Mouse (Mus musculus) left cerebral cortex, adult 8-10 months (tissue): ENCODE results near the gene Fam131b. TPM values are rescaled to one million over a fixed set of nuclear protein-coding genes. Genes with fewer than 3 reads are reported as not detected.

Source experiments
- DNase-seq, 2 experiments: peaks; one replicate each; pipeline ENCODE4 v3.0.0; 2022; ENCODE audit warnings: low spot score in 2 of 2
- total RNA-seq, 4 experiments: library from RNA; stranded (reverse); gene quantifications; 2 replicates each; pipeline ENCODE4 v1.2.4; 2022

Fam131b gene
- total RNA-seq, 4 experiments from 2014 or later = 112 to 128 (median 121) TPM

GRCm38 (mm10) chr6:42355794-42356600 is 31.6 kb upstream of the Fam131b start:
- no peak for DNase-seq

DNA sequence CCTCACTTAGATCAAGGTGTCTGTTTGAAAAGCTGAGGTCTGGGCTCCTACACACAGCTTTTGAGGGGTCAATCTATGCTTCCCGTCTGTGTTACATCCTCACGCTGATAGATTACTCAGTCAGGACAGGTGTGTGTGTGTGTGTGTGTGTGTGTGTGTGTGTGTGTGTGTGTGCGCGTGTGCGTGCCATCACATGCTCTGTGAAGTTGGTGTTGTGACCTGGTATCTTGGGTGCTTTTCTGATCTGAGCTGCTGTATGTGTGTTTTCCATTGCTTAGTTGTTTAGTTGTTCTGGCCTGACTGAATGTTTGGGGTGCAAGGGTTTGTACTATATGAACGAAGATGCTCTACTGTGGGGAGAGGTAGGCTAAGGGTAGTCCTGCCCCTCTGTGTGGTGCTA is 30.9 kb upstream of the Fam131b start:
- no peak for DNase-seq

GRCm38 (mm10) chr6:42354076-42355019 is 29.9 kb upstream of the Fam131b start:
- DNase-seq = no peak

GRCm38 (mm10) chr6:42353180-42353579 is 28.7 kb upstream of the Fam131b start:
- DNase-seq = no peak

DNA sequence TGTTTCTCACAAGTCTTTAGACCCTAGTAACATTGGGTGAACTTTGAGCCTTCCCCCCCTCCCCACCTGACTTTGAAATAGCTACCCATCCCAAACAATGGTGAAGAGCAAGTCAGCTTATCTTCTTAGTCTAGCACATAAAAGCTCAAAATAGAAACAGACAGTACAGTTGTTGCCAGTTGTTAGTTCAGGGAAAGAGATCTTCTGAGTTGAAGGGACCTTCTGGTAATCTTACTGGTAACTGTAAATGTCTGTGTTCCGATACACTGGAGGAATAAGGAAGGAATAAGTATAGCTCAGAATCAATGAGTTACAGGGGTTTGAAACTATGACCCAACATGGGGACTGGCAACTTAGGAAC is 28.0 kb upstream of the Fam131b start:
- DNase-seq = no peak

- no peak for DNase-seq
Observed at GRCm38 (mm10) chr6:42351776-42352485, 27.5 kb upstream of the Fam131b start.

- no peak for DNase-seq
Observed at GRCm38 (mm10) chr6:42350968-42351775, 26.7 kb upstream of the Fam131b start.

DNA sequence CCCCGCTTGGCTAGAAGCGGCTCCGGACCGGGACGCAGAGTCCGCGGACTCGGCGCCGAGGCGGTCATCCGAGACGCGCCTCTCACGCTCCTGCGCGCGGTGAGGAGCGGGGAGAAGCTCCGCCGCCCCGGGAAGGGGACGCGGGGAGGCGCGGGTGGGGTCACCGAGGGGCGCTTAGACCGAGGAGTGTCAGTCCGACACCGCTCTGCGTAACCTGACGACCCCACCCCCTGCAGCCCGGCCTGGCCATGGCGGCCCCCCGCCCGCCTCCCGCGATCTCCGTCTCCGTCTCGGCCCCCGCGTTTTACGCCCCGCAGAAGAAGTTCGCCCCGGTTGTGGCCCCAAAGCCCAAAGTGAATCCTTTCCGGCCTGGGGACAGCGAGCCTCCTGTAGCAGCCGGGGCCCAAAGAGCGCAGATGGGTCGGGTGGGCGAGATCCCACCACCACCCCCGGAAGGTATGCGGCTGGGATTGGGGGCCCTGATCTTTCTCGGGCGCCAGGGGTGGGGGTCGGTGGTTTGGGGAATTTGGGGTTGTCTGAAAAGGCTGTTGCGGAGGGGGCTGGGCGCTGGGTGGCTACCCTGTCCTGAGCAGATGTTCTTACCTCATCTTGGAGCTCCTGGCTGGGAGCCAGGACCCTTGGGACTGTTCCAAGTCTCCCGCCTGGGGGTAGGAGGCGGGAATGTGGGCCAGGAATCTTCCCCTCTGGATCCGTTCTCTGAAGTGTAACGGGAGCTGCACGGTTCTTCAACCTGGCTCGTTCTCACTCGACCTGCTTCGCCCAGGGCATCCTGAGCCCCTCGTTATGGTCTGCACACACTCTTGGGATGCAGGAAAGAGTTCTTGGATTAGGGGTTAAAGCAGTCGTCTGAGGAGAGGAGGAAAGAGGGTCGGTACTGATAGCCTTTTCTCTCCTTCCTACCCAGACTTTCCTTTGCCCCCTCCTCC is 25.9 kb upstream of the Fam131b start:
- DNase-seq = peak; percentile 70 to 78

DNA sequence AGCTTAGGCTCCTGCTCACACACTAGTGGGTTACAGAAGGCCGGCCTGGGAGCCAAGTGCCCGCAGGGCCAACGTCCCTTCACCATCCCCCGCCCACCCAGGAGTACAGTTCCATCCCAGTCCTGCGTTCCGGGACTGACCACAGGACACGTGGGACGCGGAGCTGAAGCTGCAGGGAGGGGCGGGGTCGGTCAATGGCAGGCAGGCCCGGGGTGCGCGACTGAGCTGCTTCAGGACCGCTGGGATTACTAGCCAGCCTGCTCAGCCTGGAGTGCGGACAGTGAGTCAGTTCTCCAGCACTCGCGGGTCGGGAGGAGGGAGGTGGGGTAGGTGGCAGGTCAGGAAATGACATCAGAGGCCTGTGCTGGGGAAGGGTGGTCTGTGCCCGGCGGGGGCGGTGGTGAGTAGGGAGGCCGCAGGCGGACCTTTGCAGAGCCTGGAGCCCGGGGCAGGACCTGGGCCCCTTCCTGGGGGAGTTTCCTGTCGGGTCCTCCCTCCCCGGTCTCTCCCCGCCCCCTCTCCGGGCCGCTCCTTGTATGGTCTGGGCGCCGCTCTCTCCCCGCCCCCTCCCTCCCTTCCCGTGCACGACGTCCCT is 25.1 kb upstream of the Fam131b start, which contains the start of gene Zyx:
Zyx (plus strand) TSS at position 205 of the 595 bp plus-strand sequence.
- peak; percentile 73 to 82 for DNase-seq

- peak; percentile 55 to 67 for DNase-seq
Observed at GRCm38 (mm10) chr6:42349006-42349425, 24.6 kb upstream of the Fam131b start.

- no peak for DNase-seq
Observed at GRCm38 (mm10) chr6:42348281-42349005, 24.0 kb upstream of the Fam131b start.

- DNase-seq = no peak
Observed at GRCm38 (mm10) chr6:42344255-42344654, 19.8 kb upstream of the Fam131b start.

GRCm38 (mm10) chr6:42343361-42344120 is 19.1 kb upstream of the Fam131b start:
- DNase-seq = no peak

- DNase-seq = no peak
Observed at GRCm38 (mm10) chr6:42342171-42342570, 17.7 kb upstream of the Fam131b start.

DNA sequence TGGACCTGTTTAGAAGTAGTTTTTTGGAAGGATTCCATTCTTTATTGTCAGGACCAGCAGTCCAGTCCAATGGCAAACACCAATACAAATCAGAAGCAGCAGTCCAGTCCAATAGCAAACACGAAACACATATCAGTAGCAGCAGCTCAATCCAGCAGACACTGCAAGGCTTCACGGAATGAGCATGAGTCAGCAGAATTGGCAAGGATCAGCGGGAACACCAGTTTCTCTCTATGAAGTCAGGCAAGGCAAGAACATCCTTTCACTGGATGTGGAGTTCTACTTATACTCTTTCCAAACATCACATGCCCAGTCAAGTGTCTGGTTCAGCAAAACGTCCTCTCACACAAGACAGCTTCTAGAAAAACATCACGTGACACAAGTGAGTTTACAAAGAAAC is 15.5 kb upstream of the Fam131b start:
- DNase-seq = no peak

DNA sequence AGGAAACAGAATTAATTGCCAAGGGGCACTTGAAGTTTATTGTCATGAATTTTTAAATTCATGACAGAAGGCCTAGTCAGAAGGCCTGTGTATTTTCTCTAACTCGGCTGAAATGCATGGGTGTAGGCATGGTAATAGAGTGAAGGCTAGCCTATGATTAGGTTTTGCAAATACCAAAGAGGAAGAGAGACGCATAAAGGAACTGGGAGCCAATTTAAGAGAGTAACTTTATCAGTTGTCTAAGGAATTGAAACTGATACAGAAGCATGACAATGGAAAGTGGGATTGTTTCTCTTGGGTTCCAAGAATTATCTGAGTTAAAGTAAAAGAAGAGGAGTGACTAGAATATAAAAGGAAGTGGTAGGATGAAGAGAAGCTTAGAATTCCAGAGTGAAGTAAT is 14.7 kb upstream of the Fam131b start:
- no peak for DNase-seq

DNA sequence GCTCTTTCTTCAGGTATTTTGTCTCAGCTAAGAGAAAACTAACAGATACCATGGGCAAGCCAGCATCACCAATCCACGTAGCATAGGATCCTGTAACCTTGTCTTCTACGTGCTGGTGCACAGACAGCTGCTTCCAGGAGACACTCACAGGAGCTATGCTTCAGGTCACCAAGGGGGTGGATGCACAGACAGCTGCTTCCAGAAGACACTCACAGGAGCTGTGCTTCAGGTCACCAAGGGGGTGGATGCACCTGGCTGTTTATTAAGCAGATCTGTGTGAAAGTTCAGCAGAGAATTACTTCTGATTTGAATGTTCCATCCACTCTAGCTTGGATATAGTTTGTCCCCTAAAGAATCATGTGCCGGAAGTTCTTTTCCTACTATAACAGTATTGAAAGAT is 6.5 kb upstream of the Fam131b start:
- DNase-seq = no peak

DNA sequence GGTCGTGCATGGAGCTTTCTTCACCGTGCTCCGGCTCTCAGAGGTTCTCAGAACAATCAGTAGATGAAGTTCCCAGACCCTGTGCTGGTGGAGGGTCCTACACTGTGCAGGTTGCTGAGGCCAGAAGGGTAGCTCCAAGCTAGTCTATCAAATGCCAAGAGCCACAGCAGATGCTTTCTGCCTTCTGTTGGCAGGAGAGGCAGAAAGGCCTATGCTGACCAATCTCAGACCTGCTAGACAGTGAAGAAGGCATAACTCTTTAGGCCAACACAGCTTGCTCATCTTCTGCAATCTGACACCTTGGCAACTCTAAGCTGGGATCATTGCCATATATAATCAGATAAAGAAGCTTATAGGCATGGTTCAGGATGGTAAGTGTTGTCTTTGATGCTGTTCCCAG is 5.8 kb upstream of the Fam131b start:
- no peak for DNase-seq
